Mouse (Mus musculus): ENCODE data around the gene Pip5k1a.
"Not testable (repeated sequence)": the region's sequence is repeated elsewhere in the genome, so short reads cannot be mapped to it uniquely, and the experiment has no call there.

Pip5k1a gene

DNA sequence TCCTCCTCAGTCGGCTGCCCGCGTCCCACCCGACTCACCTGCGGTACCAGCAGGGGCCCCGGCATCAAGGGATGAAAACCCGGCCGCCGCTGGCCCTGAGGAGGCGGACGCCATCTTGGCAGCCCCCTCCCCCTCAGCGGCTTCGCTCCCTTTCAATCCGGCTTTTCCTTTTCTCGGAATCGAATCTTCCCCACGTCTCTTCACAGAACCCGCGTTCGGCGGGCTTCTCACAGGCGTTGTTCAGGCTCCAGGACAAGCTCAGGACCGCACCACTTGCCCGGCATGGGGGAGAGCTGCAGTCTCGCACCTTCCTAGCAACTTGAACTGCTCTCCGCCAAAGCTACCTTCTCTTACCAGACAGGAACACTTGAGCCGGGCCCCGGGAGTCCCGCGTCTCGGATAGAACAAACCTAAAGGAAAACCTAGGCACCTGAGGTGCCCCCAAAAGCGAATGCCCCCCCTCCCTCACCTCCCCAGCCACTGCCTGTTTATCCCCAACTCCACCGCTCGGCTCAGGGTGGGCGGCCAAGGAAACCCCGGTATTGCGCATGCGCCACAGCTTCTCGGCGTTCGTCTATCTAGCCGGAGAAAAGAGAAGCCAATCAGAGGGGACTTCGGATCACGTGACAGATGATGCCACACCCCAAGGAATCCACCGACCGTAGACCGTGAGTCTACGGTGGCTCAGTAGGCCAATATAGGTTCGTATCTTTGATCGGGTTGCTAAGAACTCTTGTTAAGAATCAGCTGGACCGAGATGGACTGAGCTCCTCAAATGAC lies at the start of gene Pip5k1a:
Gene Pip5k1a (minus strand): TSS at position 593 of the 780 bp plus-strand sequence.
- DNase-seq (ENCODE audit: low spot score): peak; percentile 99

DNA sequence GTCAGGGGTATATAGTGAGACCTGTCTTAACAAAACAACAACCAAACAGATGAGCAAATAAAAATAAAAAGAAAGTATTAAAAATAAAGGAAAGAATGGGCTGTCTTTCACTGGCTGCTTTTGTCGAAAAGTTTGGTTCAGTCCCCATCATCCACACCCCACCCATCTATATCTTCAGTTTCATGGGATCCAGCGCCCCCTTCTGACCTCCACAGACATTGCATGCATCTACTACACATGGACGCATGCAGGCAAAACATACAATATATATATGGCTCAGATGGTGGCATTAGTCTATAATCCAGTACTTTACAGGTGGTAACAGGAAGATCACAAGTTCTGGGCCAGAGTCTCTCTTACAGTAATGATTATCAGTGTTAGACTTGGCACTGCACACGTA lies 47.1 kb upstream of the Pip5k1a start:
- no peak for DNase-seq (ENCODE audit: low spot score)

DNA sequence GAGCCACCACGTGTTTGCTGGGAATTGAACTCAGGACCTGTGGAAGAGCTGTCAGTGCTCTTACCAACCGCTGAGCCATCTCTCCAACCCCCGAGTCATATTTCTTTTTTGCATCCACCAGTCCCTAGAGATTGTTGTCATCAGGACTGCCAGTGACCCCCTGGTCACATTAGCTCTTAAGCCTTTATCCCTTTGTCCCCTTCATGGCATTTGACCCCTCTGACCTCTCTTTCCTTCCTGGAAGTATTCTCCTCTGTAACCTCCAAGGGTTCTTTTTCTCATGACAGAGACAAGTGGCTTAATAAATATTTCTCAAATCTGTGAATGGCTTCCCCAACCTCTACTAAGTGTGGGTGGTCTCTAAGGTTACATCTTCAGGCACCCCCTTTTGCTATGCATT lies 41.2 kb upstream of the Pip5k1a start:
- no peak for DNase-seq (ENCODE audit: low spot score)

DNA sequence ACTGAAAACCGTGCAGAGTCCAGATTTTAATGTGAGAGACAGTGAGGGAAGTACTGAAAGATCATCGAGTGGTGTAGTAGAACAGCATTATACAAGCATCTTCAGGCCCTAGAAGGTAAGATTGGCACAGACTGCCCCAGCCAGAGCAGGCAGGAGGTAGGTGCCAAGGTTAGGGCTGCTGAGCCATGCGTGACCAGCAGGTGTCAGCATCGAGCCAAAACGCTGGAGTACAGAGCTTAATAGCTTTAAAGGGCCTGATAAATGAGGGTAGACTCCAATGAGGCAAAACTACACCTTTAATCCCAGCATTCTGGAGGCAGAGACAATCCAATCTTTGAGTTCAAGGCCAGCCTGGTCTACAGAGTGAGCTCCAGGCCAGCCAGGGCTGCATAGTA lies 35.9 kb upstream of the Pip5k1a start:
- DNase-seq (ENCODE audit: low spot score): peak; percentile 78

DNA sequence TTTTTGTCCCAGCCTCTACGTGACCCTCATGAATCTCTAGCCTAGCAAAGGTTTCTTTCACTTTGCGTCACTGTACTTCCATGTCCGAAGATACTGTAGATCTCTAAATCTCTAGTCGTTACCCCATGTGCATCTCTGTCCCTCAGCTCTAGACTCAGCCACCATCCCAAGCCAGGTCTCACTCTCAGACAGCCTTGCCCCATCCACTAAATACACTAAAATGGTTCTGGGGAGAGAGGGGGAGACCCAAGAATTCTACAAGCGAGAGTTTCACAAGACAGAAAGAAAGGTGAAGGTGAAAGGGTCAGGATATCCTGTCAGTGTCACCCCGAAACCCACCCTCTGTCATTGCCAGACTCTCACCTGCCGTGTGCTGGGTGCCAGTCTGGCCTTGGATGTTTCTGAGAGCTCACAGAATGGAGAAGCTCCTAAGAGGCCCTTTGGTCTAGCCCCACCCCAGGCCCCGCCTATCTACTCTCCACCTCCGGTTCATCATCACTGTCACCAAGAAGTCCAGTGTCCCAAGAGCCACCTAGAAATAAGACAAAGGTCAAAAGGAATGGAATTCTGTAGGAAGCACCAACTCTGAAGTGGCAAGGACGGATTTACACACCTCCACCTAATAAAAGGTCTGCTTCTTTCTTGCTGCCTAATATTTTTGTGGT lies 35.4 kb upstream of the Pip5k1a start, which contains the start of gene Tnfaip8l2:
Gene Tnfaip8l2 (minus strand): TSS at position 409 of the 665 bp plus-strand sequence.
- DNase-seq (ENCODE audit: low spot score): no peak

DNA sequence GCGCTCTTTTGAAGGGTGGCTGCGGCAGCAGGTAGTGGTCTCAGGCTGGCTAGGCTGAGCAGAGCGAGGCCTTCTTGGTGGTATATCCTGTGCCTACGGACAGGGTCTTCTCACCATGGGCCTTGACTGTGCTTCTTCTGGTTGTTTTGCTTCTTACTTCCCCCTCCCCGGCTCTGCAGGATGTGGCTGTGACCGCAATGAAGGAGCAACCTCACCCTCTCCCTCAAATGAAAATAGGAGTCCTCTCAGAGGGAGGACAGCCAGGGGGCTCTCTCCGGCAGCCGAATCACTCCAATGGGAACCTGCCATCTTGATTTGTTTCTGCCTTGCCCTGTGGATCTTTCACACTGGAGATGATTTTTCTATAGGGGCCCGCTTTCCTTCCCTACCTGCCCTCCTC lies 34.7 kb upstream of the Pip5k1a start:
- no peak for DNase-seq (ENCODE audit: low spot score)

DNA sequence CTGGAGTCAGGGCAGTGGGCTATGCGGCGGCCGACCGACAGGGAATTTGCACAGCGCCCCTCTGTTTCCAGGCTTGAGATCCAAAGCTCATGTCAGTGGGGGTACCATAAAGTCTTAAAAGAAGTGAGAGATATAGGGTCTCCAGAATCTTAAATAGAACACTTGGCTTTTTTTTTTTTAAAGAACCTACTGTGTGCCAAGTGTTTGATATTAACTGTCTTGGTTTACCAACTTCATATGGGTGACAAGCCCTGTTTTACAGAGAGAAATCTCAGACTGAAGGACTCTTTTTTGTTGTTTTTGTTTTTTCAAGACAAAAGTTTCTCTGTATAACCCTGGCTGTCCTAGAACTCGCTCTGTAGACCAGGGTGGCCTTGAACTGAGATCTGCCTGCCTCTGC lies 34.1 kb upstream of the Pip5k1a start:
- no peak for DNase-seq (ENCODE audit: low spot score)

DNA sequence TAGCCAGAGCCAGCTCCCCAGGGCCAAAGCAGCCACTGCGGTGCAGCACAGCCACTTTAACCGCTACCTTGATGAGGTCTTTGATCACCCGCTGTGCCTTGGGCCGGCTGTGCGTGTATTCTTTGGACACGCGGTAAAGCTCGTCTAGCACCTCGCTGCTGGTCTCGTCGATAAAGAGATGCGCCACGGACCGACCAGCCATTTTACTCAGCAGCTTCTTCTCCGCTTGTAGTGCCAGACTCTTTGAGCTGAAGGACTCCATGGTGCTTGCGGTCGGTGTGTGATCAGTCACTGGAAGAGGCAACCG lies 33.5 kb upstream of the Pip5k1a start:
- DNase-seq (ENCODE audit: low spot score): no peak

DNA sequence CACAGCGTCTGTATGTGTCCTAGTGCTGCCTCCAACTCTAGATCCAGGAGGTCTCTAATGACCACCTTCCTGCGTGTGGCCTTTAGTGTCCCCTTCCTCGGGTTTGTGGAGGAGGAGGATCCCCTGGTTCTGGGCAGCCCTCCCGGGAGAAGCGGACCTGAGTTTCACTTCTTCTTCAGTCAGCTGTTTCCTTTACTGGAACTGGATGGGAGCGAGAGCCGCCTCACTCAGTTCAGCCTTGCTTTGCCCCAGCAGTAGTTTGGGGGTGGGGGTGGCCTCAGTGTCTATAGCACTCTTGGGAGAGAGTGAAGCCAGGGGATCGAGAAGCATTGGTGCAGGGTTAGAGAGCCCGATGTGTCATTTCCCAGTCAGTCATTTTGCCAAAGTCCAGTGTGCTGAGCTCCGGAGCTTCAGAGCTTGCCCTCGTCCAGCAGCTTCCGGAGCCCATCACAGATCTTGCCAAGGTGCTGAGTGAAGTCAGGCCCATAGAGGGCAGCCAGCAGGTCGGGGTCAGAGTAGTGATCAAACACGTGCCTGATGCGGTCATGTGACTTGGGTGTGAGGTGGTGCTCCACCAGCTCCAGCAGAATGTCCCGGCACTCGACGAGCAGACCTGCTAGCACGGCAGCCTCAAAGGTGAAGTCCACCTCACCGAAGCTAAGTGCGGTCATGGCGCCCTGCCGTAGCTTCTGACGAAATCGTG lies 33.0 kb upstream of the Pip5k1a start:
- no peak for DNase-seq (ENCODE audit: low spot score)

DNA sequence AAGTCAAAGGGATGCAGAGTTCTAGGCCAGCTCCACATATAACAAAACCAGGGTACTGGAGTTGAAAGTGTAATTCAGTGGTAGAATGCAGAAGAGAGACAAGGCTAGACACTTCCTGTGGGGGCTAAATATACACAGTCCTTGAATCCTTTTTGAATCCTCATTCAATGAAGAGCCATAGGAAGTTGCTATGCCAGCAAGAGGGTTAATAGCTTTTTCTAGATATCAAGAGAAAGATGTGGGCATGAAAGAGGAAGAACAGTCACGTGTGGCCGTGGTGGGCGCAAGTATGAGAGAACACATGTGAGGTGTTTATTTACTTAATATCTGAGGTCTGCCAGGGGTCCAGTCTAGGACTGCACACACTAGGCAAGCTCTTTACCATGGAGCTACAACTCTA lies 29.6 kb upstream of the Pip5k1a start:
- DNase-seq (ENCODE audit: low spot score): no peak

DNA sequence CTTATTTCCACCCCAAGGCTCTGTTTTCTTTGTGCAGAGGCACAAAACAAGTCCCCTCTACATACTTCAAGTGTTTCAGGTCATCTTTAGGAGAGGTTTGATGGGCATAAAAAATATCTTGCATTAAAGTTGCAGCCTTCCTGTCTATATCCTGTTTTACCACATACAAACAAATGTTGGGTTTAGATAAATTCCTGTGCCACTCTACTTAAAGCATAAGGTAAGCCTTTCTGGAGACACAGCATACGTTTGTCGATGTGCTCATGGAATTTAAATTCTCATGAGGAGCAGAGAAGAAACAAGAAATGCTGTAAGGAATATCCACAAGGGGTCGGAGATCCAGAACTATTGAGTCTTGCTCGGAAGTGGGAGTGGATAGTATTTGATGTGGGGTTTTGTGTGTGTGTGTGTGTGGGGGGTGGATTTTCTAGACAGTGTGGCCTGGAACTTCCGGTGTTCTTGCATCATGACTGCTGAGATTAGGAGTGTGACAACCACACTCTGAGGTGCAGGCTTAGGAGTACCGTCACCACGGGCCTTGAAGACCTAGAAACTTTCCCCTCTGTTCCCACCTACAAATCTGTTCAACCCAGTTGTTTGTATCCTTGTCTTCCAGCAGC lies 28.8 kb upstream of the Pip5k1a start:
- DNase-seq (ENCODE audit: low spot score): no peak

DNA sequence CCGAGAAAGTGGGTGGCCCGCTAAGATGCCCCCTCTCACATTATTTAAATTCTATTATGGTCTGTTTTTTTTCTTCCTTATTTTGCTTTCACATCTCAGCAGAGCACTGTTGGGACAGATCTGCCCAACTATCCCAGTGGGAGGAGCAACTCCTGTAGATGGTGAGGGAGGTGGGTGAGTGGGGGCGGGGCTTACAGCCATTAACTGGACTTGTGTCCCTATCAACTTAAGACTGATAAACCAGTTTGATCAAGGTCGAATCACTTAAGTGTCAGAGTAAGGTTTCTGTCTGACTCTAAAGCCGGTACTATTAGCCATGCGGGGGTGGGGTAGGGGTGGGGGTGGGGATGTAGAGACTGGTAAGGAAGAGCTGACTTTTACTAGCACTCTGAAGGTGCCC lies 28.3 kb upstream of the Pip5k1a start:
- peak; percentile 53 for DNase-seq (ENCODE audit: low spot score)

DNA sequence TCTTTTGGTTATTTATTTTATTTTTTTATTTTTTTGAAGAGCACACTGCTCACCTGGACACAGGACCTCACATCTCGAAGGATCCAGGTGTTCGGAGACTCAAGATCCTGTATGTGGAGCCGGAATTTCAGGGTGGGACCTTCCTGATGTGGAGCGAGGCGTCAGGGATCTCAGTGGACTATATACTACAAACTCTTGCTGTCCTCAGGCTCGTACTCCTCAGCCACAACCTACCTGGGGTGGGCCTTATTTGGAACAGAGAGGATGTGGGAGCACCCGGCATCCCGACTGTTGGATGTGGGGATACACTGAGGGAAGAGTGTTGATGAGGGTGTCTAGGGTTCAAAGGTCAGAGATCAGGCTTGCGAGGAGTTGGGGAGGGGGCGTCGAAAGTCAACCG lies 27.4 kb upstream of the Pip5k1a start:
- DNase-seq (ENCODE audit: low spot score): not testable (repeated sequence)

DNA sequence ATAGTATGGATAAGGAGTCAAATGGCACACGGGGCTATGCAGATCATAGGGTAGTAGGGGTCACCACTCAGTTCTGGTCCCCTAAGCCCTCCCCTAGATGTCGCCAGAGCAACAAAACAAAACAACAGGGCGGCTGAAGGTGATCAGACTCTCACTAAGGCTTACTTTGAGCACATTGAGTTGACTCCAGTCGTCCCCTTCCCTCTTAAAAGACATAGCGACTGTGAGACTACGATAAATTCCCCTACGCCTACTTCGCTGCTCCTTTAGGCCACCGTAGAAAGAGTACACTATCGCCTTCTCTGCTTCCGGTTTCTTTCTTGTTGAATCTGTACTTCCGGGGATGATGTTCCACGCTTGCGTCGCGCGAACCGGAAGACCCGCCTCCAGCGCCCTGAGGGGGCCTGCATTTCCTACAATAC lies 27.0 kb upstream of the Pip5k1a start, which contains the start of the genes Scnm1 and Lysmd1:
Gene Scnm1 (minus strand): TSS at position 332 of the 422 bp plus-strand sequence.
Gene Lysmd1 (plus strand): TSS at position 409 of the 422 bp plus-strand sequence.
- DNase-seq (ENCODE audit: low spot score): peak; percentile 95

DNA sequence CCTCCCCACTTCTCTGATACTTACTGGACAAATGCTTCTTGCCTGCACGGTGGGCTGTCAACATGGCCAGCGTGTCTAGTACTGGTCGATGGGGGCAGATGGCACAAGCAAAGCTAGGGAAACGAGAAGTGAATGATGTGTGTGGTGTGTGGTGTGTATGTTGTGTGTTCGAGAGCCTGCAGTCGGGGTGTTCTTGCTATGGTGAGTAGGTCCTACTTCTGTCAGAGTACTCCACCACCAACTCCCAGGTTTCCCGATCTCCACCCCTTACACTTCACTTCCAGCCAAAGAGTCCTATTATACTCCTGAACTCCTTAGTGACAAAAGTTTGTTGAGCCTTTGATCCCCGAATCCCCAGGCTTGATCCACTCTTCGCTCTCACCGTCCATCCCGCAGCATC lies 26.4 kb upstream of the Pip5k1a start:
- no peak for DNase-seq (ENCODE audit: low spot score)

DNA sequence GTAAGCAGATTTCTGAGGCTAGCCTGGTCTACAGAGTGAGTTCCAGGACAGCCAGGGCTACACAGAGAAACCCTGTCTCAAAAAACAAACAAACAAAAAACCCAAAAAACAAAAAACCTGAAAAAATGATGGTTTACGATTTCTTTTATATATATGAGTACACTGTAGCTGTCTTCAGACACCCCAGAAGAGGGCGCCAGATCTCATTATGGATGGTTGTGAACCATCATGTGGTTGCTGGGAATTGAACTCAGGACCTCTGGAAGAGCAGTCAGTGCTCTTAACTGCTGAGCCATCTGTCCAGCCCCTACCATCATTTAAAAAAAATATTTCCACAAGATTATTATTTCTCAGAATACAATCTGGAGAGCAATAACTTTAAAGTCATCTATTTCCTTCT lies 25.7 kb upstream of the Pip5k1a start:
- DNase-seq (ENCODE audit: low spot score): not testable (repeated sequence)

DNA sequence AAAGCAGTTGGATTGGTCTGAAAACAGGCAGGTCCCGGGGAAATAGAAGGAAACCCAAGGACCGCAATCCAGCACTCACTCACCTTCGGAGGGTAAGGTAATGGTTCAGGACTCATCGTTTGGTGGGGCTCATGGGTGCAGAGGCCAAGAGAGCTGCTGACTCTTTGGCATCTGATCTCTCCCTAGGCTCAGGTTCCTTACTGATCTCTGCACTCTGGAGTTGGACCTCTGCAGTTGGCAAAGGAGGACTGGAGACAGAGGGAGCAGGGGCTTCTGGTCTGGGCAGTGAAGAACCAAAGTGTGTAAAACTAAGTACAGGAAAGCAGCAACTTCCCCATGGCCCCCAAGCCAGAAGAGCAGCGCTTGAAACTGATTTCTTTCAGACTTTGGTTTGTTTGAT lies 23.4 kb upstream of the Pip5k1a start:
- DNase-seq (ENCODE audit: low spot score): no peak

DNA sequence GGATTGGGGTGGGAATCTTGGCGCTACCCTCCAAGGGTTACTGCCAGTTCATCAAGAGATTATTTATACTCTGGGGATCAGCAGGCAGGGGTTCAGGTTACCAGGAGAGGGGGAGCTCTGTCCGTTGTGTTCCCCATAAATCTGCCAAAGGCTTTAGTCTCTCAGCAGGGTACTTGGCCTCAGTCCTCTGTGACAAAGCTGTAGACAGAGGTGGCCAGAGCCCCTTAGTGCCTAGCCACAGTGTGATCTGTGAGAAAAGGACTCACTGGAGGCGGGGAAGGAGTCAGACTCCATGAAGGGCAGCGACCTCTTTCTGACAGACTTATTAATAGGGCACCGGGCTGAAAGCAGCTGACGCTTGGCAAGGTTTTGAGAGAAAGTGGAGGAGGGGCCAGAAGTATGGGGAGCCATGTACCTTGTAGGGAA lies 22.5 kb upstream of the Pip5k1a start:
- no peak for DNase-seq (ENCODE audit: low spot score)

DNA sequence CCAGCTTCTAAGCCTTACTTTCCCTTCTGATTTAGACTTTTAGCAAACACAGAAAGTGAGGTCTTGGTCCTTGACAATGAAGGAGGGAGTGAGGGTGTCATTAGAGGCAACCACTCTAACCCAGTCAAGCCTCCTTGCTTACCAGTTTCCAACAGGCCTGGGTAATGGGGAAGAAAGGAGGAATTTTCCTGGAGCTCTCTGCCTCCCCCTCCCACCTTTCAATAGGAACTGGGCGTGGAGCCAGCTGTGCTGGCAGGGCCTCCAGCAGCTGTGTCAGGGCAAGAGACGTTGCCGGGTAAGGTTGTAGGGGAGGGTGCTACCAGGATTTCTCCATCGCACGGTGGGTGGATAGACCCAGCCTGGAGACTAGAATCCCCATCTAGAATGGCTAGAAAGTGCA lies 18.2 kb upstream of the Pip5k1a start:
- peak; percentile 82 for DNase-seq (ENCODE audit: low spot score)

DNA sequence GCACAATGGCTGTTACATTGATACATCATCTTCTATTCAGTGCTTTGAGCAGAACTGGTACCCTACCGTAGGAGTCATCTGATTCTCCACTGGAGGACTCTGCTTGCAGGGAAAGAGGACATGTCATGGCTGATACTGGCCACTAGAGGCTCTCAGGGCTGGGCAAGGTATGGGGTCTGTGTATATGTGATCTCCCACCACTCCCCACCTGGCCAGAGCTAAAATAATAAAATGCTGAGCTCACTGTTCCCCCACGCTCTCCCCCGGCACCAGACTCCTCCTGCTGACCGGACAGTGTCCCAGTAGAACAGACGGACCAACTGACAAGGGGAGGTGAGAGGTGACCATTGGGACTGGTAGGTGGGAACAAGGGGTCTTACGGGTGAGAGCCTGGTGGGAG lies 17.5 kb upstream of the Pip5k1a start, which contains the start of gene Tmod4:
Gene Tmod4 (plus strand): TSS at position 231 of the 400 bp plus-strand sequence.
- DNase-seq (ENCODE audit: low spot score): no peak

DNA sequence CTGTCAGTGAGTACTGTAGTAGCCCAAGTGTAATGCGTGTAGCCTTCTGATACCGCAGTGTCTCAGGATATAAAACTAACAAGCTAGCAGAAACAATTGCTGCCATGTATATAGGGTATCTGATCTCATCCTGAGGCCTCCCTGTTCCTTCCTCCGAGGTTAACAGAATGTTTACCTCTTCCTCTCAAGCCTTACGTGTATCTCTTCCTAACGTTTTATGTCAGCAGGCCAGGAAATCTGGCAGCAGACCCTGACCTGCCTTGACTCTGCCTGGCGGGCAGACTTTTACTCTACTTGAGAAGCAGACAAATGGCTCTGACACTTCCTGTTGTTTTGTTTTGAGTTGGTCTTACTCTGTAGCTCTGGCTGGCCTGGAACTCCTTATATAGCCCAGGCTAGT lies 14.8 kb upstream of the Pip5k1a start:
- no peak for DNase-seq (ENCODE audit: low spot score)

DNA sequence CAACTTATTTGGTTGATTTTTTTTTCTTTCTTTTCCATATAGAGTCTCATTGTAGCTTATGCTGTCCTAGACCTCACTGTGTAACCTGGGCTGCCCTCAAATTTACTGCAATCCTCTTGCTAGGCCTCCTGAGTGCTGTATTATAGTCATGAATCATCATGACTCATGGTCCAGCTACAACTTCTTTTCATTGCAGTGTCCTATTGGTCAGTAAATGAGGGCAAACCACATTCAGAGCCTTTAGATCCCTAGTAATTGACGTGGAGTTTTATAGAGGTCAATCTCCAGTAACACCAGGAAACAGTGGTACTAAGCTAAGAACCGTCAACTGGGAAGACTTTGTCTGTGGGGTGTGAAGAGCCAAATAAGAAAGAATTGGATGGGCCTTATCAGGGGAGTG lies 11.0 kb upstream of the Pip5k1a start:
- DNase-seq (ENCODE audit: low spot score): peak; percentile 33

All from MN1 (cell line).